Mouse (Mus musculus) spleen, embryonic (tissue): Measurements from ENCODE around the gene Mgea5.

Experiments
- CTCF ChIA-PET: fragments of 350-600 bp; sonication (Branson Sonifier 250); formaldehyde crosslinking; loops from one replicate; lab custom pipeline; 2022; lab: Charles Lee

Mgea5 gene

DNA sequence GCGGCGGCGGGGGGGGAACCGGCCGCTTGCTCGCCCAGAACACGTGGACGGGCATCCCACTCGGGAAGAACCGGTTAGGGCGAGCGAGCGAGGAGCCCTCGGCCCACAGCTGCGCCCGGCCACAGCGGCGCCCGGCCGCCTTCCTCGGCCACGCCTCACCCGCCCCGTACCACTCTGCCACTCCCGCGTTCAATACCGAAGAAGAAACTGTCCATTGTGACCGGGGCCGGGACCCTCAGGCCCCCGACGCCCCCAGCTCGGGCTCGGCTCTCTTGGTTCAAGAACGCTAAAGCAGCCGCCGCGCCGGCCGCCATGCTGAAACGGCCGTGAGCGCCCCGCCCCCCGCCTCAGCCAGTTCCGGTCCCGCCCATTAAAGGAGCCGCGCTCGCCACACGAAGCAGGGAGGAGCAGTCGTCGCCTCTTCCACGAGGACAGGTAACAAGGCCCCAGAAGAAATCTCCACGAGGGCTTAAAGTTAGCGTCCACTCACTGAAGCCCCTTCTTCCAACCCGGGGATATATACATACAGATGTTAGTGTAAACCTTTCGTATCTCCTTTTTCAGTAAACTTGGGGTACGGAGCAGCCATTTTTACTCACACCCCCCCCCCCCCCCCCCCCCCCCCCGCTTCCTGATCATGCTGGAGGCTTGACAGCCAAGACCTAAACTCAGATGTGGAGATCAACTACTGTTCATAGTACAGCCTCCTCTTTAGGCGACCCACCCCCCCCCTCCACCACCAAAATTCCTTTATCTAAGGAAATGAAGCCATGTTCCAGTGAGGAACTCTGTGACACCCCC, 34.2 kb downstream of the Mgea5 start, which contains the start of gene Npm3:
Gene Npm3, minus strand, starts transcription at position 349 of the 801 bp plus-strand sequence.
- CTCF ChIA-PET: no interaction called here

GRCm38 (mm10) chr19:45748691-45749242, 34.9 kb downstream of the Mgea5 start:
- CTCF ChIA-PET: no interaction called here

DNA sequence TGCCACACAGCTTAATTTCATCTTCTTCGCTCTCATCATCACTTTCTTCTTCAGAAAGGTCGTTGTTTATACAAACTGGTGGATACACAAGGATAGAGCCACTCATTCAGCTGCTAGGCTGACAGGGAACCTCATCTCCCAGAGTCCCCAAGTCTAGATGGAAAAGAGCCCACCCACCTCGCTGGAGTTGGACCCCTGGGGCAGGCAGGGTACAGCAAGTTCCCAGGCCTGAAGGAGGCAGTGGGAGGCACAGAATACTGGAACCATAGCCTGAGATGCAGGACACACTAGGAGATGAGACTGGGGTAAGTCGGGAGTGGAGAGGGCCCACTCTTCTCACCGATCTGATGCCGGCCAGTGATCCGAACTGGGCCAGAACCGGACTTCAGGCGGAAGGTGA, 35.4 kb downstream of the Mgea5 start:
- CTCF ChIA-PET: interaction anchor here (1.4 kb wide), 1 partner anchor 203 kb away, joined by 3 read pairs; no protein-coding TSS in a partner anchor

- CTCF ChIA-PET: interaction anchor here (1.2 to 1.4 kb wide), 3 partner anchors 9 to 202 kb away, joined by 3 read pairs; no protein-coding TSS in a partner anchor
Observed at GRCm38 (mm10) chr19:45747028-45747867, 36.4 kb downstream of the Mgea5 start.

GRCm38 (mm10) chr19:45746153-45747020, 37.2 kb downstream of the Mgea5 start:
- CTCF ChIA-PET: interaction anchor here (0.7 to 1.4 kb wide), 4 partner anchors 10 to 202 kb away, joined by 3 to 4 read pairs (median 3); no protein-coding TSS in a partner anchor

DNA sequence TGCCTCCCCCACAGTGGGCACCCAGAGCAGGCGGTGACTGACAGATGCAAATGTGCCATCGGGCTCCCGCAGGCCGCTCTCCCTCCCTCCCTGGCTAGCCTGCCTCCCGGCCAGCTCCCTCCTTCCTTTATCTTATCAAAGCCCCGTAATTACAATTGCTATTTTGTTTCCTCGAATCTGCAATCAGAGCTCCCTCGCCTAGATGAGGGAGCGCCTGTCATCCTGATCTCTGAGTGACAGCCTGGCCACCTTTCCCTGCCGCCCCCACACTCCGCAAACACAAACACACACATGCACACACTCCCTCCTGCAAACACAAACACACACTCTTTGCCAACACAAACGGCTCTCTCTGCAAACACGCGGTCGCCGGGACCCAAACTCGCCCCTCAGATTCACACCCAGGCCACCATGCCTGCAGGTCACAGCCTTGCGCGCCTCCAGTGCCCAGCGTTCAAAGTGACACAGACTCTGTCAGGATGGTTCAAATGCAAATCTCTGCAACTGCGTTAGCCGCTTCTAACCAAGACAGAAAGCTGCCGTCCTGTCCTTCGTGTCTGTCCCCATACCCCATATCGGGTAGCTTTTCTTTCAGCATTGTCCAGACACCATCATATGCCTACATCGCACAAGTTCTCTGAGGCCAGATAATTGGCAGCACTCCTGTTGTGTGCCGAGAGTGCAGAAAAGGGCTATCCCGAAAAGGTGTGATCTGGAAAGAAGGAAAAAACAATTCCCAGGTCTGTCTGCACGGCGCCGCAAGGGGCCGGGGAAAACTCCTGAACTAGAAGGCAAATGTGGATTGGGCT, 38.1 kb downstream of the Mgea5 start:
- CTCF ChIA-PET: interaction anchor here (0.6 to 1.0 kb wide), 5 partner anchors 27 to 850 kb away, joined by 3 to 9 read pairs (median 4); no protein-coding TSS in a partner anchor

DNA sequence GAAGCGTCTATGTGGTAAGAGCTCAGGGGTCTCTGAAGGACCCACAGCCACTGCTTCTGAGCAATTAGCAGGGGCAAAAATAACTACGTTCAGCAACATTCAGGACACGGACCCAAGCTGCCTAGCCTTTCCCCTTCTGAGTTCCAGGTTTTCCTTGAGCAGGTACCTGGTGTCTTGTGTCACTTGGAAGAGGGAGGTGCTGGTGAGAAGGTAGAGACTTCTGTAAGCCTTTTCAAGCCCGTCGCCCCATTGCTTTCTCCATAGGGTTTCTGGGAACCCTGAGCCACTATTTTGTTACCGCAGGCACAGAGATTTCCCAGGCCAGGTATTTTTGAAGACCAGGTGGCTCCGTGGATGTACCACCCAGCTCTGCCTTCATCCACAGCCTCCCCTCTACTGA, 40.0 kb downstream of the Mgea5 start:
- CTCF ChIA-PET: no interaction called here

DNA sequence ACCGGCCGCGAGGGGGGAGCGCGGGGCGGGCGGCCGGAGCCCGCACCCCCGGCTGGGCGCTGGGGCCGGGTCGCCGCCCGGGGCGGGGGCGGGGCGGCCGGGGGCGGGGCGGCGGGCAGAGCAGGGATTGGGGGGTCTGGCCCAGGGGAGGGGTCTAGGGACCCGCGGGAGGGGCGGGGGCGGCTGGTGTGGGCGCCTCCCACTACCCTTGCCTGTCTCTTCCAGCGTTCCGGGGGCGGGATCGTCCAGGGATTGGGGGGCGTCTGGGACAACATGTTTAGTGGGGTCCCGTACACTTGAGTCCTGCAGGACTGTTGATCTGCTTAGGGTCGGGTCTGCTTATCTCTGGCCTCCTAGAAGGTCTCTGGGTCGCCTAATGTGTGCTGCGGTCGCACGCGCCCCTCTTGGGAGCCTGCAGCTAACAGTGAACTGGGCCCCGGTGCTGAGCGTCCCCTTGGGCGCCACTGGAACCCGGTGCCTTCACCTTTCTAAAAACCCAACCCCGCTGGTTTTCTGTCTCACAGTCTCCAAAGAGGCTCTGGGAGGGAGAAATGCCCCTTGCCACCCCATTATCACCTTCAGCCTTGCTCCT, 40.6 kb downstream of the Mgea5 start:
- CTCF ChIA-PET: no interaction called here

DNA sequence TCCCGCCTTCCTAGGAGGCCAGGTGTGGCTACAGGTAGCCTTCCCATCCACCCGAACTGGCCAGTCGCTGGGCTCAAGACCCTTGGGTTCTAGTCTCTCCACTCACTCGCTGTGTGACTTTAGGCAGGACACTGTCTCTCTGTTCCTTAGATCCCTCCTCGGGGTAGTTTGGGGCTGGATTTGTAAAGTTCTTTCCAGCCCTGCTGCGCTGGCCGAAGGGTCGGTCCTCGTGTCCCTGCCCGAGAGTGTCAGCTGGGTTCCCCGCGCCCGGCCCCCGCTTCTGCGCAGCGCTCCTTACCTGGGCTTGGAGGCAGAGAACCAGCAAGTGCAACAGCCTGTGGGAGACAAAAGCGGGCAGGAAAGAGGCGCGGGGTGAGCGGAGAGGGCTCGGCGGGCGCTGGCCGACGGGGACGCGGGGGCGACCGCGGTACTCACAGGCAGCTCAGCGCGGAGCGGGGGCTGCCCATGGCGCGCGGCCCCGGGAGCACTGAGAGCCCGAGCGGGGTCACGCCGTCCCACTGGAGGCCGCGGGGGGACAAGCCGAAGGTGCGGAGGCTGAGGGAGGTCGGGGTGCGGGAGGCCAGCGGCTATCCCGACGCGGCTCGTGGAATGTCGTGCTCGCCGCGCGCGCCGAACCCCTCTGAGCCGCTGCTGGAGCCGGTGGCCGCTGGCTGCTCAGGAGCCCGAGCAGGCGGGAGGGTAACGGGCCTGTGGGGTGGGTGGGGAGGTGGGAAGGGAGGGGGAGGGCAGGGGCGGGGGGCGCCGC, 41.2 kb downstream of the Mgea5 start, which contains the start of gene Fgf8:
Gene Fgf8, minus strand, starts transcription at position 698 of the 766 bp plus-strand sequence.
- CTCF ChIA-PET: no interaction called here

- CTCF ChIA-PET: no interaction called here
Observed at GRCm38 (mm10) chr19:45741431-45742217, 42.0 kb downstream of the Mgea5 start.

DNA sequence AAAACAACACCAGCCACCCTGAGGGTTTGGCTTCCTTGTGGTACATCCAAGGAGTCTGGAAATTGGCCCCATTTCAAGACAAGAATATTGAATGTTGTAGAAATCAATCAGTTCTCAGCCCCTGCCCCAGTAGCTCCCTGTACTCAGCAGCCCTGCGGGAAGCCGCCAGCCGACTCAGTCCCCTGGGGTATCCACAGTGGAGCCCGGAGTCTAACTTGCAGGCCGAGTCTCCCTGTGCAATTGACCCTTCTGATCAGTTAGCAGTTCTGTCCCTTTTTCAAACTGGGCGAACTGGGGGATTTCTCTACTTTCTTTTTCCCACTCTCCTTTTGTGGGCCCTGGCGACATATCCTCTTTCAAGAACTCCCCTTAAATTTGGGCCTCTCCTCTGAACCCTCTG, 42.8 kb downstream of the Mgea5 start:
- CTCF ChIA-PET: no interaction called here

DNA sequence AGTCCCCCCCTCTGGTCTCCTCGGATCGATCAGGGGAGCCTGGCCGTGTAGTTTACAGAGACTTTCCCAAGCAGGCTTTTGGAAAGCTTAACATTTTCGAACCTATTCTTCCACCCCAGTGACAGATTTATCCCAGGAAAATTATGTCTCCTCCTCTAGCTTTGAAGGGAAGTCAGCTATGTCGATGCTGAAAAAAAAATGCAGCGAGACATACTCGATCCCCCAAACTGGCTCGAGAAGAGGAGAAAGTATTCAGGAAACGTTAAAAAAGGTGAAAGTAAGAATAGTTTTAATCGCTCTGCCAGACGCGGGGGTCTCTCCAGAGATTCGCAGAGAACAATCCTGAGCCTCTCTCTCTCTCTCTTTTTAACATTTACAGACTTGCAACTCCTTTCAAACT, 43.4 kb downstream of the Mgea5 start:
- CTCF ChIA-PET: no interaction called here

GRCm38 (mm10) chr19:45738521-45738920, 45.1 kb downstream of the Mgea5 start:
- CTCF ChIA-PET: no interaction called here

GRCm38 (mm10) chr19:45737846-45738484, 45.7 kb downstream of the Mgea5 start:
- CTCF ChIA-PET: interaction anchor here (0.6 kb wide), 2 partner anchors 46 to 498 kb away, joined by 3 to 18 read pairs; partner anchors contain the start of gene Mgea5

GRCm38 (mm10) chr19:45737208-45737845, 46.3 kb downstream of the Mgea5 start:
- CTCF ChIA-PET: interaction anchor here (0.6 kb wide), 2 partner anchors 47 to 497 kb away, joined by 3 to 18 read pairs; partner anchors contain the start of gene Mgea5

DNA sequence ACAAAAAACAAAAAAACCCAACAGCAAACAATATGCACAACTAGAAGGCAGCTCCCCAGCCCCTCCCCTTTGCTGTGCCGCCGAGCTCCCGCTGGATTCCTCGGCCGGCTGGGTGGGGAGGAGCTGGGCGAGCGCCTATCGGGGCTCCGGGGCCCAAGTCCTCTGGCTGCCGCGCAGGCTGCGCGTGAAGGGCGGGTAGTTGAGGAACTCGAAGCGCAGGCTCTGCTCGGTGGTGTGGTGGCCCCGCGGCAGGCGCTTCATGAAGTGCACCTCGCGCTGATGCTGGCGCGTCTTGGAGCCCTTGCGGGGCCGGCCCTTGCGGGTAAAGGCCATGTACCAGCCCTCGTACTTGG, 46.8 kb downstream of the Mgea5 start:
- CTCF ChIA-PET: no interaction called here

GRCm38 (mm10) chr19:45736241-45736640, 47.4 kb downstream of the Mgea5 start:
- CTCF ChIA-PET: no interaction called here
